In genomic region chr12:84834773-84835172, GRCm38 (mm10) we compare ENCODE assay signal across 27 mouse cellular contexts. TPM values are rescaled to one million over a fixed set of nuclear protein-coding genes. Genes with fewer than 3 reads are reported as not detected.
DNase-seq lines count a peak whose midpoint lies in the region; ATAC-seq and TF ChIP-seq lines count a peak whose summit lies in the region.
"Had no signal": no experiment of that assay in that cellular context is flagged by ENCODE, and none has a peak within 500 bp of the region (broad histone marks: within the 10 kb centered on the region; RNA-seq: fewer than 3 reads in every experiment).

No protein-coding gene starts in this region.

- no peaks in the 10 kb centered on the region for H3K9me3 ChIP-seq in kidney, postnatal 0 days (replicated peaks; ENCODE audit: low read length)
- H3K9me3 ChIP-seq in lung, embryonic 16.5 days (ENCODE audit: control insufficient read depth, low read length): no peaks in the 10 kb centered on the region
- 0 out of 2 replicates have a peak, but pooled peaks cover 4% of the 10 kb centered on the region for H3K9me3 ChIP-seq in stomach, embryonic 16.5 days (replicated peaks; ENCODE audit: control insufficient read depth, low read length)
- H3K9me3 ChIP-seq in stomach, postnatal 0 days (ENCODE audit: control insufficient read depth, low read length): no peaks in the 10 kb centered on the region
- H3K9me3 ChIP-seq: embryonic facial prominence, embryonic 10.5 days; embryonic facial prominence, embryonic 13.5 days; forebrain, embryonic 12.5 days; forebrain, embryonic 15.5 days; heart, embryonic 12.5 days; heart, embryonic 15.5 days had no signal

- no peak for ATAC-seq in kidney, postnatal 0 days (replicated peaks; ENCODE audit: low FRiP score, low read depth)
- ATAC-seq in lung, embryonic 16.5 days (ENCODE audit: low read depth): peak; percentile 90
- no peak for ATAC-seq in stomach, embryonic 16.5 days (ENCODE audit: insufficient read depth, low FRiP score)
- ATAC-seq in stomach, postnatal 0 days (ENCODE audit: low FRiP score, low TSS enrichment): no peak
- ATAC-seq: activated CD4-positive, CD25-positive, alpha-beta regulatory T cell, adult 4 months; forebrain, embryonic 15.5 days had no signal

- H3K4me3 ChIP-seq in kidney, postnatal 0 days (replicated peaks; ENCODE audit: low read depth, low read length): no peak overlapping the region
- no peak overlapping the region for H3K4me3 ChIP-seq in lung, embryonic 16.5 days (ENCODE audit: low read length)
- no peak overlapping the region for H3K4me3 ChIP-seq in stomach, embryonic 16.5 days (replicated peaks; ENCODE audit: low read length)
- no peak overlapping the region for H3K4me3 ChIP-seq in stomach, postnatal 0 days (ENCODE audit: low read depth, low read length)
- H3K4me3 ChIP-seq: embryonic facial prominence, embryonic 10.5 days; embryonic facial prominence, embryonic 13.5 days; erythroblast, embryonic 14.5 days; forebrain, embryonic 12.5 days; forebrain, embryonic 15.5 days; heart, embryonic 12.5 days; heart, embryonic 15.5 days had no signal

- H3K36me3 ChIP-seq in kidney, postnatal 0 days (ENCODE audit: insufficient read depth, low read length): no peaks in the 10 kb centered on the region
- no peaks in the 10 kb centered on the region for H3K36me3 ChIP-seq in lung, embryonic 16.5 days (ENCODE audit: control insufficient read depth, insufficient read depth, low read length)
- H3K36me3 ChIP-seq in stomach, embryonic 16.5 days (ENCODE audit: control insufficient read depth, insufficient read depth, low read length): no peaks in the 10 kb centered on the region
- no peaks in the 10 kb centered on the region for H3K36me3 ChIP-seq in stomach, postnatal 0 days (ENCODE audit: control insufficient read depth, insufficient read depth, low read length)
- H3K36me3 ChIP-seq: embryonic facial prominence, embryonic 10.5 days; embryonic facial prominence, embryonic 13.5 days; forebrain, embryonic 12.5 days; forebrain, embryonic 15.5 days; heart, embryonic 12.5 days; heart, embryonic 15.5 days had no signal

- H3K9ac ChIP-seq in kidney, postnatal 0 days (ENCODE audit: low read depth, low read length): no peak overlapping the region
- no peak overlapping the region for H3K9ac ChIP-seq in lung, embryonic 16.5 days (ENCODE audit: low read length)
- no peak overlapping the region for H3K9ac ChIP-seq in stomach, embryonic 16.5 days (ENCODE audit: low read length)
- H3K9ac ChIP-seq in stomach, postnatal 0 days (ENCODE audit: low read length): no peak overlapping the region
- H3K9ac ChIP-seq: embryonic facial prominence, embryonic 13.5 days; forebrain, embryonic 12.5 days; forebrain, embryonic 15.5 days; heart, embryonic 12.5 days; heart, embryonic 15.5 days had no signal

- H3K4me1 ChIP-seq in kidney, postnatal 0 days (replicated peaks; ENCODE audit: insufficient read depth, low read length): no peaks in the 10 kb centered on the region
- H3K4me1 ChIP-seq in lung, embryonic 16.5 days (replicated peaks; ENCODE audit: control insufficient read depth, insufficient read depth, low read length): 0 out of 2 replicates have a peak, but pooled peaks cover 5% of the 10 kb centered on the region
- no peaks in the 10 kb centered on the region for H3K4me1 ChIP-seq in stomach, embryonic 16.5 days (ENCODE audit: control insufficient read depth, insufficient read depth, low read length)
- H3K4me1 ChIP-seq in stomach, postnatal 0 days (replicated peaks; ENCODE audit: control insufficient read depth, insufficient read depth): no peaks in the 10 kb centered on the region
- H3K4me1 ChIP-seq: embryonic facial prominence, embryonic 10.5 days; forebrain, embryonic 12.5 days; forebrain, embryonic 15.5 days had no signal

- peak; percentile 46 for DNase-seq in kidney, postnatal 0 days (ENCODE audit: low spot score)
- DNase-seq in kidney, postnatal 36 days: no peak
- DNase-seq in lung, postnatal 4 days: no peak
- DNase-seq in stomach, postnatal 0 days (ENCODE audit: low spot score): no peak
- DNase-seq in right cerebral cortex, postnatal 14 days: no peak
- DNase-seq in spleen, adult 18-20 months: no peak
- DNase-seq: adrenal gland, adult 8-10 months; adrenal gland, postnatal 25 days; cerebellum, adult 11-12 months; cerebellum, adult 8-10 months; cerebellum, postnatal 10 days; cerebellum, postnatal 36 days; embryo, embryonic 11 days; gastrocnemius, postnatal 25 days; heart, adult 18-20 months; heart, postnatal 10 days; heart, postnatal 4 days had no signal

- 74% methylated on average over 4 of the region's 4 CpGs for WGBS in kidney, postnatal 0 days
- WGBS in lung, embryonic 16.5 days: 55% methylated on average over 4 of the region's 4 CpGs
- WGBS in stomach, embryonic 16.5 days: 70% methylated on average over 4 of the region's 4 CpGs
- 72% methylated on average over 4 of the region's 4 CpGs for WGBS in stomach, postnatal 0 days

- no peak for TF ChIP-seq CTCF in kidney, postnatal 0 days (IDR thresholded peaks at IDR 0.05; ENCODE audit: low read depth)
- no peak for TF ChIP-seq CTCF in stomach, postnatal 0 days (IDR thresholded peaks at IDR 0.05; ENCODE audit: low read depth)

- H3K4me2 ChIP-seq in kidney, postnatal 0 days (ENCODE audit: low read length): no peak overlapping the region
- no peak overlapping the region for H3K4me2 ChIP-seq in lung, embryonic 16.5 days (ENCODE audit: low read depth, low read length)
- no peak overlapping the region for H3K4me2 ChIP-seq in stomach, embryonic 16.5 days (ENCODE audit: low read depth, low read length)
- no peak overlapping the region for H3K4me2 ChIP-seq in stomach, postnatal 0 days (replicated peaks; ENCODE audit: low read depth)
- H3K4me2 ChIP-seq: embryonic facial prominence, embryonic 13.5 days; forebrain, embryonic 12.5 days; forebrain, embryonic 15.5 days; heart, embryonic 12.5 days; heart, embryonic 15.5 days had no signal

- no peak overlapping the region for H3K27ac ChIP-seq in kidney, postnatal 0 days
- peak overlapping the region; percentile 80 for H3K27ac ChIP-seq in lung, embryonic 16.5 days (ENCODE audit: low read length)
- peak overlapping the region; percentile 6; the same call in 1 of the 2 replicates for H3K27ac ChIP-seq in stomach, embryonic 16.5 days (ENCODE audit: low read length)
- no peak overlapping the region for H3K27ac ChIP-seq in stomach, postnatal 0 days (replicated peaks)
- H3K27ac ChIP-seq: embryonic facial prominence, embryonic 10.5 days; embryonic facial prominence, embryonic 13.5 days; forebrain, embryonic 12.5 days; forebrain, embryonic 15.5 days; heart, embryonic 15.5 days had no signal

- H3K27me3 ChIP-seq in kidney, postnatal 0 days (ENCODE audit: insufficient read depth, low read length): no peaks in the 10 kb centered on the region
- H3K27me3 ChIP-seq in lung, embryonic 16.5 days (ENCODE audit: control insufficient read depth, insufficient read depth, low read depth, low read length): no peaks in the 10 kb centered on the region
- H3K27me3 ChIP-seq in stomach, embryonic 16.5 days (ENCODE audit: control insufficient read depth, insufficient read depth, low read length): no peaks in the 10 kb centered on the region
- no peaks in the 10 kb centered on the region for H3K27me3 ChIP-seq in stomach, postnatal 0 days (ENCODE audit: control insufficient read depth, insufficient read depth, low read length)
- H3K27me3 ChIP-seq: embryonic facial prominence, embryonic 13.5 days; forebrain, embryonic 12.5 days; forebrain, embryonic 15.5 days had no signal

- TF ChIP-seq EP300 in stomach, postnatal 0 days (optimal IDR thresholded peaks at IDR 0.05): no peak

RNA-seq across cellular contexts. Expression of gene Ltbp2, which starts 41.6 kb away (rescaled TPM):
- polyA plus RNA-seq in kidney, postnatal 0 days (2015; fragmentation: Nextera tagmentation; extraction: Ambion mirVana): 0.14 and 0.64 TPM in 2 replicates
- 18.6 and 19.8 TPM in 2 replicates for polyA plus RNA-seq in lung, embryonic 16.5 days (2015; fragmentation: Nextera tagmentation; extraction: Ambion mirVana)
- polyA plus RNA-seq in stomach, embryonic 16.5 days (2015; fragmentation: Nextera tagmentation; extraction: Ambion mirVana): 1.2 and 1.6 TPM in 2 replicates
- polyA plus RNA-seq in stomach, postnatal 0 days (2015; fragmentation: Nextera tagmentation; extraction: Ambion mirVana): 1.3 and 1.4 TPM in 2 replicates
- polyA plus RNA-seq: activated CD4-positive, CD25-positive, alpha-beta regulatory T cell, adult 4 months had no signal

Comparison
In these comparisons a context has a peak if more than half of its experiments do, and no peak if none do; other contexts are left out.
1. H3K27ac ChIP-seq: peak in lung, embryonic 16.5 days (single experiment) and stomach, embryonic 16.5 days (single experiment); none in kidney, postnatal 0 days (single experiment) and stomach, postnatal 0 days (single experiment).